Mouse (Mus musculus): ENCODE measurements around the gene Gm27179.
"Not testable (repeated sequence)": the region's sequence is repeated elsewhere in the genome, so short reads cannot be mapped to it uniquely, and the experiment has no call there.

Gene Gm27179

DNA sequence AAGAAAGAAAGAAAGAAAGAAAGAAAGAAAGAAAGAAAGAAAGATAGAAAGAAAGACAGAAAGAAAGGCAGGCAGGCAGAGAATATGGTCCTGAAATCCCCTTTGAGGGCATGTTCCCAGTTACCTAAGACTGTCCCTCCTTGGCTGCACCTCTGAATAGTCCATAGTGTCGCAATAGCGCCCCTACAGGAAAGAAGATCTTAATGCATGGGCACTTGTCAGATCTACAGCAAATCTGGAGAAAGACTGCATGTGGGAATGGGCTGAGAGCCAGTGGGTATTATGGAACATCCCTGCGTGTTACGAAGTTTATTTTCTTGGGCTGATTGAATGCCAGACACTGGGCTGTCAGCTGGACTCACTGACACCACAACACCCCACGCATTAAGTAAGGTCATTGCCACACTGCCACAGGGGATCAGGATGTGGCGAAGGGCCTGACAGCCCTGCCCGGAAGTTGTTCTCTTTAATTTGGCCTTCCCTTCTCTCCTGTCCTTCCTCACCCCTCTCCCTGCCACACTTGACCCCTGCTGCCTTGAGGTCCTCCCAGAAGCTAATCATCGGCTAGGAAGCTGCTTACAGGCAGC lies 42.1 kb downstream of the Gm27179 start:
- not testable (repeated sequence) for DNase-seq

DNA sequence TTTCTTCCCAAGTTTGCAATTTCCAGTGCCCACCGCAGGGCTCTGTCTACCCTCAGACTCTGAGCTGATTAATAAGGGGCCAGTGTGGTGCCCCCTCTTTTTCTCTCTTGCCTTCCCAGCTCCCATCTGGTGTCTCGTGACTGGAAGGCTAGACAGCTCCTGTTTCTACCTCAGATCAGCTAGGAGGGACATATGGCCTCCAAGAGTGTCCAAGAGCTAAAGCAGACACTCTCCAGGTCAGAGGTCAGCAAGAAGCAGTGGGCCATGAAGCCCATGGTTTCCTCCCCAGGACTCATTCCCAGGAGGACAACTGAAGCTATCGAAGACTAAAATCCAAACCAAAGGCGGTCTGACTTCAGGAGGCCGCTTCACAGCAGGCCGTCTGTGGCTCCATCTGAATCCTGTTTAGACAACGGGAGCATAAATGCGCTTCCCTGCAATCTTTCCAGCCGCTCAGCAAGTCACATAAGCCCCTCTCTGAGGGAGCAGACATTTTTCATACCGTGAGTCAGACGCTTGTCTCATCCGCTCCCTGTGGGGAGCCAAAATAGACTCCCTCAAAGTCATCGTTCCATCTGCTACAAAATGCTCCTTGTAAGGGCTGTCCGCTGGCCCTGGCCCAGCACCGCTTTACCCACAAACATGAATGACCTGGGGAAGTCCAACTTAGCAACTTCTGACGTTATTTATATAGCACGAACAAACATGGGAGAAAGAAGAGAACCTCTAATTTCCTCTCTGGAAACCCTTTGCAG lies 44.6 kb downstream of the Gm27179 start:
- not testable (repeated sequence) for DNase-seq

DNA sequence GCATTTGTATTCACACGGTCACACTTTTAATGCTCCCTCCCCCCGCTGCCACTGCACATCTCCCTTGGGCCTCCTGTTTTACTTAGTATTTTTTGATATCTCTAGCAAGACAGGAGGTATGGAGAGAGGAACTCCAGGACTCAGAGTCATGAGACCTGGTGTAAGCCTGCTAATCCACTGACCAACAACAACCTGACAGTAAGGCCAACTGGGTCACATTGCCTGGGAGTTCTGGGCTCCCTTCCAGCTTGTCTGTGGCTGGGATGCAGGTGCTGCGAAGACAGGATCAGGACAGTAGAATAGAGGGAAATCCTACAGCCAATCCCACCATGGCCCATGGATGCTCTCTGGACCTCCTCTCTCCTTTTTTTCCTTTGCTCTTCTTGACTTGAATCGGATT lies 47.9 kb downstream of the Gm27179 start:
- DNase-seq: not testable (repeated sequence)

Measured in cerebellum, postnatal 36 days (tissue).